Mouse (Mus musculus) spleen, adult 2 months (tissue): ENCODE results near the gene Krtap4-1.

Source experiments
- CTCF ChIP-seq: fragments of 200-500 bp; IDR thresholded peaks from 2 replicates; pipeline ENCODE4 v1.5.1; 2011; ENCODE audit warnings: mild to moderate bottlenecking, inconsistent platforms; ENCODE audit not compliant: insufficient read depth, insufficient read length, insufficient replicate concordance; ENCODE audit errors: extremely low read depth
- POLR2A ChIP-seq: fragments of 200-500 bp; IDR thresholded peaks from 2 replicates; pipeline ENCODE4 v1.6.1; 2011; ENCODE audit warnings: low read depth, low read length, inconsistent platforms

GRCm38 (mm10) chr11:99583245-99583704 is 44.8 kb downstream of the Krtap4-1 start, which contains the start of gene Krtap1-4:
- TF ChIP-seq CTCF (no peak), POLR2A (no peak)
